Mouse (Mus musculus) hindbrain, embryonic 12.5 days (tissue): ENCODE data around the gene Morn1. TPM values are rescaled to one million over a fixed set of nuclear protein-coding genes. Genes with fewer than 3 reads are reported as not detected.

ENCODE experiments used
- ATAC-seq: fragments of 200-750 bp; cut with Nextera tagmentation; 2 replicates; pipeline ENCODE4 v1.8.0; 2017; ENCODE audit warnings: moderate TSS enrichment; ENCODE audit not compliant: low FRiP score
- H3K27ac ChIP-seq: fragments of 300-500 bp; sonication (generic); 2 replicates; pipeline ENCODE4 v1.5.1; 2016; ENCODE audit warnings: mild to moderate bottlenecking
- H3K27me3 ChIP-seq: fragments of 300-500 bp; sonication (generic); 2 replicates; pipeline ENCODE4 v1.6.1; 2016; ENCODE audit warnings: mild to moderate bottlenecking
- H3K36me3 ChIP-seq: fragments of 300-500 bp; sonication (generic); 2 replicates; pipeline ENCODE4 v1.6.1; 2016; ENCODE audit warnings: mild to moderate bottlenecking
- H3K4me1 ChIP-seq: fragments of 300-500 bp; sonication (generic); 2 replicates; pipeline ENCODE4 v1.6.1; 2016
- H3K4me2 ChIP-seq: fragments of 300-500 bp; sonication (generic); replicated peaks from 2 replicates; pipeline ENCODE4 v1.6.1; 2016; ENCODE audit warnings: mild to moderate bottlenecking
- H3K4me3 ChIP-seq: fragments of 300-500 bp; sonication (generic); 2 replicates; pipeline ENCODE4 v1.5.1; 2016; ENCODE audit warnings: mild to moderate bottlenecking
- H3K9ac ChIP-seq: fragments of 300-500 bp; sonication (generic); 2 replicates; pipeline ENCODE4 v1.6.1; 2016; ENCODE audit warnings: mild to moderate bottlenecking, moderate library complexity
- H3K9me3 ChIP-seq: fragments of 300-500 bp; sonication (generic); replicated peaks from 2 replicates; pipeline ENCODE4 v1.6.1; 2016; ENCODE audit warnings: mild to moderate bottlenecking
- WGBS: fragments of 180-500 bp; shearing (Covaris S2); methylation state at CpG from one replicate; pipeline ENCODE4 v1.1.7; 2016; 5-methylcytosine and 5-hydroxymethylcytosine counted together
- polyA plus RNA-seq: library from polyadenylated mRNA; unstranded; fragments of >200 nt; fragmentation: Nextera tagmentation; extraction: Ambion mirVana; gene quantifications from 2 replicates; pipeline ENCODE4 v1.2.1, GENCODE M21; 2016

The Morn1 gene
- polyA plus RNA-seq, 1 experiment from 2014 or later, result 7.7 TPM

- peaks cover 24% of the 10 kb centered on the region for H3K4me1 ChIP-seq
- H3K4me2 ChIP-seq, result no peak overlapping the region
- no peak overlapping the region for H3K4me3 ChIP-seq
- no peak overlapping the region for H3K9ac ChIP-seq
- H3K27me3 ChIP-seq, result no peaks in the 10 kb centered on the region
- H3K27ac ChIP-seq, result no peak overlapping the region
- H3K9me3 ChIP-seq, result no peaks in the 10 kb centered on the region
- no peak for ATAC-seq
- peaks cover 40% of the 10 kb centered on the region for H3K36me3 ChIP-seq
- 96% methylated on average over 4 of the region's 4 CpGs for WGBS
Measured at GRCm38 (mm10) chr4:155083553-155083952, 2.8 kb upstream of the Morn1 start.

GRCm38 (mm10) chr4:155084351-155084750 is 2.0 kb upstream of the Morn1 start:
- Histone ChIP-seq H3K4me2 (peak overlapping the region; percentile 93; the same call in 1 of the 2 replicates), H3K9ac (no peak overlapping the region), H3K4me1 (peaks cover 24% of the 10 kb centered on the region), H3K36me3 (peaks cover 42% of the 10 kb centered on the region), H3K9me3 (no peaks in the 10 kb centered on the region), H3K27ac (no peak overlapping the region), H3K4me3 (peak overlapping the region; percentile 1; the same call in 1 of the 2 replicates), H3K27me3 (no peaks in the 10 kb centered on the region)
- no peak for ATAC-seq
- WGBS, result 91% methylated on average over 7 of the region's 7 CpGs

GRCm38 (mm10) chr4:155085206-155086107 is 920 bp upstream of the Morn1 start:
- ATAC-seq, result peak; percentile 15; the same call in 1 of the 2 replicates
- peak overlapping the region; percentile 95 for H3K9ac ChIP-seq
- 9% methylated on average over 31 of the region's 35 CpGs for WGBS

GRCm38 (mm10) chr4:155089241-155089640 is 2.9 kb downstream of the Morn1 start:
- Histone ChIP-seq H3K4me1 (peaks cover 20% of the 10 kb centered on the region), H3K9me3 (no peaks in the 10 kb centered on the region)
- no peak for ATAC-seq

More at GRCm38 (mm10) chr4:155085206-155086107, 920 bp upstream of the Morn1 start:
- H3K4me3 ChIP-seq, result peak overlapping the region; percentile 98
- peaks cover 24% of the 10 kb centered on the region for H3K4me1 ChIP-seq
- peak overlapping the region; percentile 94 for H3K27ac ChIP-seq
- H3K27me3 ChIP-seq, result no peaks in the 10 kb centered on the region
- peak overlapping the region; percentile 93 for H3K4me2 ChIP-seq
- H3K9me3 ChIP-seq, result no peaks in the 10 kb centered on the region
- H3K36me3 ChIP-seq, result peaks cover 39% of the 10 kb centered on the region

GRCm38 (mm10) chr4:155090147-155090546 is 3.8 kb downstream of the Morn1 start:
- no peaks in the 10 kb centered on the region for H3K9me3 ChIP-seq
- peaks cover 25% of the 10 kb centered on the region for H3K36me3 ChIP-seq
- H3K27me3 ChIP-seq, result no peaks in the 10 kb centered on the region
- H3K4me1 ChIP-seq, result peaks cover 12% of the 10 kb centered on the region
- WGBS, result 96% methylated on average over 4 of the region's 4 CpGs
- H3K9ac ChIP-seq, result no peak overlapping the region
- H3K27ac ChIP-seq, result no peak overlapping the region
- ATAC-seq, result no peak
- H3K4me3 ChIP-seq, result no peak overlapping the region
- no peak overlapping the region for H3K4me2 ChIP-seq

More at GRCm38 (mm10) chr4:155089241-155089640, 2.9 kb downstream of the Morn1 start:
- H3K9ac ChIP-seq, result no peak overlapping the region
- 86% methylated on average over 5 of the region's 5 CpGs for WGBS
- H3K27ac ChIP-seq, result no peak overlapping the region
- peaks cover 25% of the 10 kb centered on the region for H3K36me3 ChIP-seq
- H3K4me2 ChIP-seq, result no peak overlapping the region
- H3K27me3 ChIP-seq, result no peaks in the 10 kb centered on the region
- H3K4me3 ChIP-seq, result no peak overlapping the region

GRCm38 (mm10) chr4:155090688-155091449 is 4.5 kb downstream of the Morn1 start:
- no peaks in the 10 kb centered on the region for H3K27me3 ChIP-seq
- H3K4me2 ChIP-seq, result no peak overlapping the region
- ATAC-seq, result no peak
- H3K9me3 ChIP-seq, result no peaks in the 10 kb centered on the region
- no peak overlapping the region for H3K27ac ChIP-seq
- H3K9ac ChIP-seq, result 0 out of 2 replicates have a peak overlapping the region, but pooled peaks have one; percentile 18
- WGBS, result 92% methylated on average over 13 of the region's 13 CpGs
- H3K4me3 ChIP-seq, result no peak overlapping the region
- peaks cover 12% of the 10 kb centered on the region for H3K4me1 ChIP-seq
- peaks cover 25% of the 10 kb centered on the region for H3K36me3 ChIP-seq

GRCm38 (mm10) chr4:155092718-155093430 is 6.5 kb downstream of the Morn1 start:
- H3K9ac ChIP-seq, result no peak overlapping the region
- no peak overlapping the region for H3K4me2 ChIP-seq
- peaks cover 25% of the 10 kb centered on the region for H3K36me3 ChIP-seq
- 93% methylated on average over 19 of the region's 19 CpGs for WGBS
- H3K27me3 ChIP-seq, result no peaks in the 10 kb centered on the region
- H3K9me3 ChIP-seq, result no peaks in the 10 kb centered on the region
- peaks cover 3% of the 10 kb centered on the region; the same call in 1 of the 2 replicates for H3K4me1 ChIP-seq
- no peak for ATAC-seq
- H3K4me3 ChIP-seq, result no peak overlapping the region
- H3K27ac ChIP-seq, result no peak overlapping the region

GRCm38 (mm10) chr4:155093431-155094149 is 7.2 kb downstream of the Morn1 start:
- Histone ChIP-seq H3K4me2 (no peak overlapping the region), H3K27me3 (no peaks in the 10 kb centered on the region), H3K9me3 (no peaks in the 10 kb centered on the region), H3K4me3 (no peak overlapping the region), H3K9ac (no peak overlapping the region), H3K4me1 (peaks cover 3% of the 10 kb centered on the region; the same call in 1 of the 2 replicates), H3K27ac (no peak overlapping the region), H3K36me3 (peaks cover 25% of the 10 kb centered on the region)
- 83% methylated on average over 7 of the region's 7 CpGs for WGBS
- no peak for ATAC-seq

- no peak overlapping the region for H3K4me3 ChIP-seq
- peaks cover 15% of the 10 kb centered on the region for H3K36me3 ChIP-seq
- H3K9ac ChIP-seq, result no peak overlapping the region
- no peak overlapping the region for H3K4me2 ChIP-seq
- H3K27me3 ChIP-seq, result no peaks in the 10 kb centered on the region
- no peaks in the 10 kb centered on the region for H3K9me3 ChIP-seq
- peak; percentile 65 for ATAC-seq
- peaks cover 3% of the 10 kb centered on the region; the same call in 1 of the 2 replicates for H3K4me1 ChIP-seq
- WGBS, result 76% methylated on average over 3 of the region's 3 CpGs
- no peak overlapping the region for H3K27ac ChIP-seq
Measured at GRCm38 (mm10) chr4:155094565-155094964, 8.2 kb downstream of the Morn1 start.

GRCm38 (mm10) chr4:155095238-155095900 is 9.0 kb downstream of the Morn1 start:
- H3K27me3 ChIP-seq, result no peaks in the 10 kb centered on the region
- H3K27ac ChIP-seq, result no peak overlapping the region
- no peak overlapping the region for H3K4me3 ChIP-seq
- H3K4me1 ChIP-seq, result peaks cover 3% of the 10 kb centered on the region; the same call in 1 of the 2 replicates
- H3K9me3 ChIP-seq, result no peaks in the 10 kb centered on the region
- no peak overlapping the region for H3K9ac ChIP-seq
- ATAC-seq, result peak; percentile 63
- 30% methylated on average over 8 of the region's 8 CpGs for WGBS
- peaks cover 10% of the 10 kb centered on the region; the same call in 1 of the 2 replicates for H3K36me3 ChIP-seq
- no peak overlapping the region for H3K4me2 ChIP-seq

- H3K27ac ChIP-seq, result no peak overlapping the region; the same call in 1 of the 2 replicates
- ATAC-seq, result no peak
Measured at GRCm38 (mm10) chr4:155095967-155096366, 9.6 kb downstream of the Morn1 start.

More at GRCm38 (mm10) chr4:155095967-155096366, 9.6 kb downstream of the Morn1 start:
- Histone ChIP-seq H3K9ac (no peak overlapping the region), H3K9me3 (no peaks in the 10 kb centered on the region), H3K4me1 (peaks cover 3% of the 10 kb centered on the region; the same call in 1 of the 2 replicates), H3K36me3 (peaks cover 7% of the 10 kb centered on the region; the same call in 1 of the 2 replicates), H3K27me3 (no peaks in the 10 kb centered on the region), H3K4me3 (no peak overlapping the region), H3K4me2 (no peak overlapping the region)
- 88% methylated on average over 8 of the region's 8 CpGs for WGBS
